Mouse (Mus musculus): ENCODE results near the gene Fam81b.

- TF ChIP-seq CTCF (IDR thresholded peaks at IDR 0.05; ENCODE audit: extremely low read depth, insufficient read depth, insufficient read length, insufficient replicate concordance) (no peak), POLR2A (IDR thresholded peaks at IDR 0.05; ENCODE audit: low read depth, low read length) (no peak)
Measured at GRCm38 (mm10) chr13:76178700-76179099, 126.2 kb downstream of the Fam81b start.
